Mouse (Mus musculus): ENCODE results near the gene Gm3646. TPM values are rescaled to one million over a fixed set of nuclear protein-coding genes. Genes with fewer than 3 reads are reported as not detected.

Gm3646 gene
- polyA plus RNA-seq, 1 experiment from 2014 or later = not detected

GRCm38 (mm10) chr1:39773991-39774729 is 31.0 kb downstream of the Gm3646 start:
- 76% methylated on average over 14 of the region's 14 CpGs for WGBS
- Histone ChIP-seq H3K4me3 (no peak overlapping the region), H3K4me1 (peaks cover 9% of the 10 kb centered on the region), H3K9me3 (no peaks in the 10 kb centered on the region), H3K27ac (no peak overlapping the region), H3K27me3 (no peaks in the 10 kb centered on the region), H3K36me3 (no peaks in the 10 kb centered on the region), H3K9ac (no peak overlapping the region), H3K4me2 (replicated peaks) (no peak overlapping the region)
- ATAC-seq (ENCODE audit: low FRiP score, low read depth) = no peak

GRCm38 (mm10) chr1:39773551-39773950 is 31.6 kb downstream of the Gm3646 start:
- no peaks in the 10 kb centered on the region for H3K9me3 ChIP-seq
- no peaks in the 10 kb centered on the region for H3K36me3 ChIP-seq
- peaks cover 9% of the 10 kb centered on the region for H3K4me1 ChIP-seq
- H3K27me3 ChIP-seq = no peaks in the 10 kb centered on the region
- no peak overlapping the region for H3K4me3 ChIP-seq
- H3K4me2 ChIP-seq (replicated peaks) = no peak overlapping the region
- no peak for ATAC-seq (ENCODE audit: low FRiP score, low read depth)
- no peak overlapping the region for H3K9ac ChIP-seq
- WGBS = 71% methylated on average over 5 of the region's 5 CpGs
- H3K27ac ChIP-seq = no peak overlapping the region

GRCm38 (mm10) chr1:39772401-39773095 is 32.6 kb downstream of the Gm3646 start:
- Histone ChIP-seq H3K4me1 (peaks cover 9% of the 10 kb centered on the region), H3K9ac (0 out of 2 replicates have a peak overlapping the region, but pooled peaks have one; percentile 21), H3K27me3 (no peaks in the 10 kb centered on the region), H3K27ac (no peak overlapping the region), H3K9me3 (no peaks in the 10 kb centered on the region), H3K4me2 (replicated peaks) (no peak overlapping the region), H3K4me3 (no peak overlapping the region), H3K36me3 (no peaks in the 10 kb centered on the region)
- peak; percentile 44 for ATAC-seq (ENCODE audit: low FRiP score, low read depth)
- 28% methylated on average over 3 of the region's 3 CpGs for WGBS

- Histone ChIP-seq H3K9ac (no peak overlapping the region), H3K9me3 (no peaks in the 10 kb centered on the region), H3K27ac (no peak overlapping the region), H3K36me3 (no peaks in the 10 kb centered on the region), H3K4me1 (peaks cover 9% of the 10 kb centered on the region), H3K4me2 (replicated peaks) (no peak overlapping the region), H3K4me3 (no peak overlapping the region), H3K27me3 (no peaks in the 10 kb centered on the region)
- ATAC-seq (ENCODE audit: low FRiP score, low read depth) = no peak
- 87% methylated on average over 5 of the region's 5 CpGs for WGBS
These were observed 34.7 kb downstream of the Gm3646 start for GRCm38 (mm10) chr1:39770436-39770835.

- no peak overlapping the region for H3K4me2 ChIP-seq (replicated peaks)
- WGBS = 72% methylated on average over 3 of the region's 3 CpGs
- ATAC-seq (ENCODE audit: low FRiP score, low read depth) = no peak
- no peaks in the 10 kb centered on the region for H3K36me3 ChIP-seq
- H3K27me3 ChIP-seq = no peaks in the 10 kb centered on the region
- no peaks in the 10 kb centered on the region for H3K9me3 ChIP-seq
- H3K9ac ChIP-seq = no peak overlapping the region
- H3K4me3 ChIP-seq = no peak overlapping the region
- no peak overlapping the region for H3K27ac ChIP-seq
- H3K4me1 ChIP-seq = peaks cover 16% of the 10 kb centered on the region
These were observed 37.1 kb downstream of the Gm3646 start for GRCm38 (mm10) chr1:39768017-39768416.

GRCm38 (mm10) chr1:39765854-39766493 is 39.2 kb downstream of the Gm3646 start:
- WGBS = 81% methylated on average over 7 of the region's 7 CpGs
- Histone ChIP-seq H3K36me3 (no peaks in the 10 kb centered on the region), H3K9me3 (no peaks in the 10 kb centered on the region), H3K4me3 (no peak overlapping the region), H3K27ac (no peak overlapping the region), H3K4me2 (replicated peaks) (no peak overlapping the region), H3K9ac (no peak overlapping the region), H3K4me1 (peaks cover 24% of the 10 kb centered on the region), H3K27me3 (no peaks in the 10 kb centered on the region)
- no peak for ATAC-seq (ENCODE audit: low FRiP score, low read depth)

- Histone ChIP-seq H3K9me3 (no peaks in the 10 kb centered on the region), H3K4me3 (peak overlapping the region; percentile 23), H3K4me2 (replicated peaks) (peak overlapping the region; percentile 59), H3K9ac (peak overlapping the region; percentile 51; the same call in 1 of the 2 replicates), H3K36me3 (no peaks in the 10 kb centered on the region), H3K27me3 (no peaks in the 10 kb centered on the region), H3K4me1 (peaks cover 42% of the 10 kb centered on the region), H3K27ac (peak overlapping the region; percentile 91)
- ATAC-seq (ENCODE audit: low FRiP score, low read depth) = peak; percentile 82; the same call in 1 of the 2 replicates
- WGBS = under 1% methylated on average over 10 of the region's 10 CpGs
These were observed 43.1 kb downstream of the Gm3646 start for GRCm38 (mm10) chr1:39762025-39762370.

- peaks cover 42% of the 10 kb centered on the region for H3K4me1 ChIP-seq
- peak overlapping the region; percentile 23 for H3K4me3 ChIP-seq
- peak; percentile 34; the same call in 1 of the 2 replicates for ATAC-seq (ENCODE audit: low FRiP score, low read depth)
- 3% methylated on average over 22 of the region's 22 CpGs for WGBS
- H3K4me2 ChIP-seq (replicated peaks) = peak overlapping the region; percentile 59
- no peaks in the 10 kb centered on the region for H3K27me3 ChIP-seq
- H3K27ac ChIP-seq = peak overlapping the region; percentile 91
- no peaks in the 10 kb centered on the region for H3K9me3 ChIP-seq
- H3K36me3 ChIP-seq = no peaks in the 10 kb centered on the region
- H3K9ac ChIP-seq = peak overlapping the region; percentile 51
These were observed 43.7 kb downstream of the Gm3646 start for GRCm38 (mm10) chr1:39761211-39762024.

GRCm38 (mm10) chr1:39760181-39760715 is 44.9 kb downstream of the Gm3646 start:
- Histone ChIP-seq H3K9ac (no peak overlapping the region), H3K27ac (no peak overlapping the region), H3K27me3 (no peaks in the 10 kb centered on the region), H3K4me3 (no peak overlapping the region), H3K4me2 (replicated peaks) (no peak overlapping the region), H3K36me3 (no peaks in the 10 kb centered on the region), H3K9me3 (no peaks in the 10 kb centered on the region), H3K4me1 (peaks cover 40% of the 10 kb centered on the region)
- 51% methylated on average over 6 of the region's 6 CpGs for WGBS
- no peak for ATAC-seq (ENCODE audit: low FRiP score, low read depth)

GRCm38 (mm10) chr1:39759231-39760175 is 45.6 kb downstream of the Gm3646 start:
- H3K36me3 ChIP-seq = no peaks in the 10 kb centered on the region
- H3K9me3 ChIP-seq = no peaks in the 10 kb centered on the region
- H3K9ac ChIP-seq = no peak overlapping the region
- 49% methylated on average over 9 of the region's 9 CpGs for WGBS
- H3K4me2 ChIP-seq (replicated peaks) = no peak overlapping the region
- no peak overlapping the region; the same call in 1 of the 2 replicates for H3K27ac ChIP-seq
- no peak overlapping the region for H3K4me3 ChIP-seq
- peaks cover 37% of the 10 kb centered on the region for H3K4me1 ChIP-seq
- no peak for ATAC-seq (ENCODE audit: low FRiP score, low read depth)
- H3K27me3 ChIP-seq = no peaks in the 10 kb centered on the region

GRCm38 (mm10) chr1:39758244-39758643 is 46.9 kb downstream of the Gm3646 start:
- H3K4me3 ChIP-seq = no peak overlapping the region
- 82% methylated on average over 9 of the region's 9 CpGs for WGBS
- ATAC-seq (ENCODE audit: low FRiP score, low read depth) = no peak

More at GRCm38 (mm10) chr1:39758244-39758643, 46.9 kb downstream of the Gm3646 start:
- no peak overlapping the region for H3K4me2 ChIP-seq (replicated peaks)
- no peaks in the 10 kb centered on the region for H3K36me3 ChIP-seq
- H3K27me3 ChIP-seq = no peaks in the 10 kb centered on the region
- no peak overlapping the region for H3K9ac ChIP-seq
- peaks cover 42% of the 10 kb centered on the region for H3K4me1 ChIP-seq
- H3K27ac ChIP-seq = no peak overlapping the region
- no peaks in the 10 kb centered on the region for H3K9me3 ChIP-seq

All from limb, embryonic 13.5 days (tissue).